Mouse (Mus musculus): ENCODE data around the gene Wfdc8. TPM values are rescaled to one million over a fixed set of nuclear protein-coding genes. Genes with fewer than 3 reads are reported as not detected.

Gene Wfdc8
- polyA plus RNA-seq, 1 experiment from 2014 or later, result not detected

GRCm38 (mm10) chr2:164562391-164563188 is 50.8 kb downstream of the Wfdc8 start, which contains the start of gene Wfdc2:
Gene Wfdc2, plus strand, starts transcription at chr2:164562413.
- Histone ChIP-seq H3K4me3 (peak within 1 kb of the TSS; percentile 59), H3K4me2 (peak within 1 kb of the TSS; percentile 90), H3K4me1 (peaks cover 22% of the 10 kb centered on the region), H3K9ac (peak within 1 kb of the TSS; percentile 82), H3K9me3 (no peaks in the 10 kb centered on the region), H3K27me3 (replicated peaks) (peaks cover 49% of the 10 kb centered on the region), H3K27ac (replicated peaks) (no peak within 1 kb of the TSS), H3K36me3 (no peaks in the 10 kb centered on the region)
- WGBS, result 6% methylated on average over 24 of the region's 24 CpGs
- no peak for ATAC-seq (ENCODE audit: extremely low read depth, insufficient number of reproducible peaks, low FRiP score, low TSS enrichment)

DNA sequence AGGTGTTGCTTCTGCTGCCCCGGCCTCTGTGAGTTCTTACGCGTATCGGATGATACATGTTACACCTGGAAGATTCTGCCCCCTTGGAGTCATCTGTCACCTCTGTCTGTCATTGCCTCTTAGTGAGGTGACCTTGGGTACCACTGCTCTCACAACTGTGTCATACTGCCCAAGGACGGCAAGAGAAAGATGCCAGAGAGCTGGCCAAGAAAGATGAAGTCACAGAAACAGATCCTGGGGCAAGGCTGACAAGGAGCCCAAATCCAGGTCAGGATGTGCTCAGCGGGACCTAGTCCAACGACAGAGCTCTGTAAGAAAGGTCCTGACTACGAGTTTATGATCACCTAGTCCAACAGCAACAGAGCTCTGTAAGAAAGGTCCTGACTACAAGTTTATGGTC is 53.3 kb downstream of the Wfdc8 start:
- WGBS, result 81% methylated on average over 8 of the region's 8 CpGs
- no peaks in the 10 kb centered on the region for H3K9me3 ChIP-seq
- H3K36me3 ChIP-seq, result no peaks in the 10 kb centered on the region
- peaks cover 22% of the 10 kb centered on the region for H3K4me1 ChIP-seq
- H3K27me3 ChIP-seq (replicated peaks), result peaks cover 47% of the 10 kb centered on the region
- no peak overlapping the region for H3K27ac ChIP-seq (replicated peaks)
- no peak overlapping the region for H3K4me2 ChIP-seq
- no peak for ATAC-seq (ENCODE audit: extremely low read depth, insufficient number of reproducible peaks, low FRiP score, low TSS enrichment)
- H3K4me3 ChIP-seq, result no peak overlapping the region
- H3K9ac ChIP-seq, result no peak overlapping the region

DNA sequence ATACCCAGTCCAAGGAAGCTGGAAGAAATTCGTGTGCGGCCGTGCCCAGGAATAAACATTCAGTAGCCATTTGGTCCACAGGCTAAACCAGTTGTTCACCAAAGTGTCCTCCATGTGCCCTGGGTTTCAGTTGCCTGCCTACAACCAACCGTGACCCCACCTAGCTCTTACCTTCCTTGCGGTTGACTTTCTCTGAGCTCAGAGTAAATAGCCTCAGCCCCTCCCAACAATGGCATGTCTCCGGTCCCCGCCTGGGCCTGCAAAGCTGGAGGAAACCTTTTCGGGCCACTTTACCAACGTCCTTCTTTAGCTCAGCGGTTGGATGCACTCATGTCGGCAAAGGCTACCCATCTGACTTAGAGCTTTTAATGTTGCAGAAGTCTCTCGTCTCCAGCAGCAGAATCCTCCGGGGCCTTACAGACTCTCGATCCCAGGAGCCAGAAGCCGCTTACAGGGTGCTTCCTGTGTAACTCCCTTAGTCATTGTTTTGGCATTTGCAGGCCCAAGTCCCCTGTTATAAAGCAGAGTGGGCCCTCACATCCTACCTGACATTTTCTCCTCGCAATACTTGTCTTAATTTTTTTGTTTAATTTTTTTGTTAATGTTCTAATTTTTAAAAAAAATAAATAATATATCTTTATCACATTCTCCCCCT is 54.3 kb downstream of the Wfdc8 start:
- H3K9me3 ChIP-seq, result no peaks in the 10 kb centered on the region
- H3K4me2 ChIP-seq, result peak overlapping the region; percentile 16; the same call in 1 of the 2 replicates
- 0 out of 2 replicates have a peak, but pooled peaks have one; percentile 37 for ATAC-seq (ENCODE audit: extremely low read depth, insufficient number of reproducible peaks, low FRiP score, low TSS enrichment)
- H3K9ac ChIP-seq, result no peak overlapping the region
- H3K4me1 ChIP-seq, result peaks cover 21% of the 10 kb centered on the region
- no peak overlapping the region for H3K27ac ChIP-seq (replicated peaks)
- no peaks in the 10 kb centered on the region for H3K36me3 ChIP-seq
- peaks cover 37% of the 10 kb centered on the region for H3K27me3 ChIP-seq (replicated peaks)
- H3K4me3 ChIP-seq, result no peak overlapping the region
- WGBS, result 36% methylated on average over 16 of the region's 16 CpGs

DNA sequence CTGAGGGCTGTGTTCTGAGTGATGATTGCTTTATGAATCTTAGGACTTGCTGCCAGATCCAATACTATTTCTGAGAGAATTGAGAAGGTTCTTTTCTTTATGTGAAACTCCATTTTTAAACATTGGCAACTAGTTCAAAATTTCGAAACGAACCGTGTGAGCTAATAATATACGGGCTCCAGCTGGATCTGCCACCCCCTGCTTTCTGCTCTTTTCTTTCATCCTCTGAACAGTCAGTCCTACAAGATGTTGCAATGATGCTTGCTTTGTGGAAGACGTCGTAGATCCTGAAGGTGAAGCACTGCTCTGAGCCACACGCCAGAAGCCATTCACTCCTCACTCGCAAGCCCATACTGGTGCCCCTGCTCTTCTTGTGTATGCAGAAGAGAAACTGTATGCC is 55.0 kb downstream of the Wfdc8 start:
- Histone ChIP-seq H3K27me3 (replicated peaks) (peaks cover 32% of the 10 kb centered on the region), H3K4me1 (peaks cover 16% of the 10 kb centered on the region), H3K9ac (no peak overlapping the region), H3K9me3 (no peaks in the 10 kb centered on the region), H3K4me2 (no peak overlapping the region), H3K27ac (replicated peaks) (no peak overlapping the region), H3K36me3 (no peaks in the 10 kb centered on the region), H3K4me3 (no peak overlapping the region)
- ATAC-seq (ENCODE audit: extremely low read depth, insufficient number of reproducible peaks, low FRiP score, low TSS enrichment), result no peak
- 80% methylated on average over 8 of the region's 8 CpGs for WGBS

DNA sequence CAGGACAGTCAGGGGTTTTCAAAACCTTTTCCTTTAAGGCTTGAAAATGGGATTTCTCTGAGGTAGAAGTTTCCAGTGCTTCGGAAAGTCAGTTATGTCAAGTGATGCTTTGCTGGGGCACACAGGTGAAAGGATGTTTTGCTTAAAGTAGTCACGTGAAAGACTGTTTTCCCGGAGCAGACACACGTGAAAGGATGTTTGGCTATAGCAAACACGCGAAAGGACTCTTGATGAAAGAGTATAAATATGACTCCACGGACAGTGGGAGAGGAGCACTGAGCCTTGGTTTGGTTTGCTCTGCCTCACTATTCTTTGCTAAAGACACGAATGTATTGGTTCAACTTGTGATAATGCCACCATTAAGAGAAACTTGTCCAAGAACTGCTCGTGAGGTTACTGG is 61.9 kb downstream of the Wfdc8 start:
- Histone ChIP-seq H3K4me2 (no peak overlapping the region), H3K4me1 (peaks cover 7% of the 10 kb centered on the region; the same call in 1 of the 2 replicates), H3K9ac (no peak overlapping the region), H3K9me3 (no peaks in the 10 kb centered on the region), H3K27me3 (replicated peaks) (peaks cover 18% of the 10 kb centered on the region), H3K36me3 (no peaks in the 10 kb centered on the region), H3K4me3 (no peak overlapping the region), H3K27ac (replicated peaks) (no peak overlapping the region)
- 81% methylated on average over 9 of the region's 9 CpGs for WGBS
- no peak for ATAC-seq (ENCODE audit: extremely low read depth, insufficient number of reproducible peaks, low FRiP score, low TSS enrichment)

DNA sequence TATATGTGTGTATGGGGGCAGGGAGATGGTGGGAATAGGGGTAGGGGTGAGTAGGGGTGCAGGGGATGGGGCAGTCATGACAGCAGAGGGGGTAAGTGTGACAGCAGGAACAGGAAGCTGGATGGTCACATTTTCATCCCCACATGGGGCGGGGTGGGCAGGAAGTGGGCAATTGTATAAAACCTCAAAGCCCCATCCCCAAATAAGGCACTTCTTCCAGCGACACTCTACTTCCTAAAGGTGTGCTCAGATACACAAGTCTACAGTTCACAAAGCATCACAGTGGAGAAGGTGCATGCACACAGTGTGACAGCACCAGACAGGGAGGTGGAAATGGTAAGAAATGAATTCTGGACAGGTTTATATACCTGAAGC is 62.5 kb downstream of the Wfdc8 start:
- no peaks in the 10 kb centered on the region for H3K36me3 ChIP-seq
- ATAC-seq (ENCODE audit: extremely low read depth, insufficient number of reproducible peaks, low FRiP score, low TSS enrichment), result no peak
- no peaks in the 10 kb centered on the region for H3K9me3 ChIP-seq

DNA sequence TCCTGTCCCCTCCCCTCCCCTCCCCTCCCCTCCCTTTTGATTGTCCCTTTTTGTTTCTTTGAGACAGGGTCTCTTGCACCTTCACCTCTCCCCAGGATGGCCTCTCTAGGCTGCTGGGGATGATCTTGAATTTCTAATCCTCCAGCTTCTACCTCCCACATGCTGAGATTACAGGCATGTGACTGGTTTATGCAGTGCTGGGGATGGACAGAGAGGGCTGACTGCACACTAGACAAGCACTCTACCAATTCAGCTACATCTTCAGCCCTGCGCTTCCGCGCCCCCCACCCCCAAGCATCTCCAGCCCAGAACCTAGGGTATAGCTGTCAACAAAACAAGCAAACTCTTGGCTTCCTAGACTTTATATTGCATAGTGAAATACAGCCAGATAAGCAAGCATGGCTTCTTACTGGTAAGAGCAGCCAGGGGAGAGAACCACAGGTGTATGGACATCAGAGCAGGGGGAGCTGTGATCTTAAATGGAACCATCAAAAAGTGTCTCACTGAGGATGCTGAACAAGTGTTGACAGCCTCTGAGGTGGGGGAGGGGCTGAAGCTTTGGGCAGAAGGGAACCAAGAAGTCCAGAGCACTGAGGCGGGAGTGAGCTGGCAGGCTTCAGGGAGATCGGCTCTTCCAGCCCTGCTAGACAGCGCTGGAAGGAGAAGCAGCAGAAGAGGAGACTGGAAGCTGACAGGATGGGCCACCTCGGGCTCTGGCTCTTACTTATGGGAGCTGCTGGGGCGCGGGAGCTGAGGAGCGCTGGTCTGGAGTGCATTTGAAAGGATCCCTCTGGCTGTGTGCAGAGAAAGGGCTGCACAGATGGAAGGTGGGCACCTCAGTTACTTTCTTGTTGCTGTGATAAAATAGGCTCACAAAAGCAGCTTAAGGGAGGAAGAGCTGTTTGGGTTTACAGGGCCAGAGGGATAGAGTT is 63.2 kb downstream of the Wfdc8 start:
- peaks cover 18% of the 10 kb centered on the region for H3K27me3 ChIP-seq (replicated peaks)

More for the DNA sequence above, 62.5 kb downstream of the Wfdc8 start:
- no peak overlapping the region for H3K4me3 ChIP-seq
- H3K4me2 ChIP-seq, result no peak overlapping the region
- H3K27ac ChIP-seq (replicated peaks), result no peak overlapping the region
- WGBS, result 71% methylated on average over 2 of the region's 2 CpGs
- peaks cover 18% of the 10 kb centered on the region for H3K27me3 ChIP-seq (replicated peaks)
- H3K9ac ChIP-seq, result no peak overlapping the region
- peaks cover 7% of the 10 kb centered on the region; the same call in 1 of the 2 replicates for H3K4me1 ChIP-seq

GRCm38 (mm10) chr2:164549338-164549737 is 64.1 kb downstream of the Wfdc8 start:
- 40% methylated on average over 4 of the region's 4 CpGs for WGBS
- Histone ChIP-seq H3K36me3 (no peaks in the 10 kb centered on the region), H3K4me2 (no peak overlapping the region), H3K27me3 (replicated peaks) (peaks cover 18% of the 10 kb centered on the region), H3K27ac (replicated peaks) (no peak overlapping the region), H3K9ac (no peak overlapping the region), H3K4me1 (peaks cover 7% of the 10 kb centered on the region; the same call in 1 of the 2 replicates), H3K4me3 (no peak overlapping the region), H3K9me3 (no peaks in the 10 kb centered on the region)
- no peak for ATAC-seq (ENCODE audit: extremely low read depth, insufficient number of reproducible peaks, low FRiP score, low TSS enrichment)

More for the DNA sequence above, 63.2 kb downstream of the Wfdc8 start:
- Histone ChIP-seq H3K27ac (replicated peaks) (no peak overlapping the region), H3K4me1 (peaks cover 7% of the 10 kb centered on the region; the same call in 1 of the 2 replicates), H3K9me3 (no peaks in the 10 kb centered on the region), H3K4me3 (no peak overlapping the region), H3K4me2 (no peak overlapping the region), H3K9ac (peak overlapping the region; percentile 0; the same call in 1 of the 2 replicates), H3K36me3 (no peaks in the 10 kb centered on the region)
- no peak for ATAC-seq (ENCODE audit: extremely low read depth, insufficient number of reproducible peaks, low FRiP score, low TSS enrichment)
- 17% methylated on average over 10 of the region's 10 CpGs for WGBS

Other genes starting within 250 kb of the Wfdc8 start
- gene Slpi, start 224.5 kb downstream of the Wfdc8 start, polyA plus RNA-seq (2015; fragmentation: Nextera tagmentation; extraction: Ambion mirVana), result 0.90 and 1.8 TPM in 2 replicates
- 0.21 and 0.23 TPM in 2 replicates for gene Rbpjl, start 210.5 kb downstream of the Wfdc8 start, polyA plus RNA-seq (2015; fragmentation: Nextera tagmentation; extraction: Ambion mirVana)
- gene Matn4, start 208.5 kb downstream of the Wfdc8 start, polyA plus RNA-seq (2015; fragmentation: Nextera tagmentation; extraction: Ambion mirVana), result 5.2 and 7.7 TPM in 2 replicates
- gene Sdc4, start 169.7 kb downstream of the Wfdc8 start, polyA plus RNA-seq (2015; fragmentation: Nextera tagmentation; extraction: Ambion mirVana), result 36.6 and 46.5 TPM in 2 replicates
- 37.2 and 43.0 TPM in 2 replicates for gene Sys1, start 156.7 kb downstream of the Wfdc8 start, polyA plus RNA-seq (2015; fragmentation: Nextera tagmentation; extraction: Ambion mirVana)
- 8.7 and 11.7 TPM in 2 replicates for gene Gm20458, start 152.7 kb downstream of the Wfdc8 start, polyA plus RNA-seq (2015; fragmentation: Nextera tagmentation; extraction: Ambion mirVana)
- gene Trp53tg5, start 139.9 kb downstream of the Wfdc8 start, polyA plus RNA-seq (2015; fragmentation: Nextera tagmentation; extraction: Ambion mirVana), result not detected in 2 replicates
- gene Dbndd2, start 127.5 kb downstream of the Wfdc8 start, polyA plus RNA-seq (2015; fragmentation: Nextera tagmentation; extraction: Ambion mirVana), result 8.9 and 17.9 TPM in 2 replicates
- gene Pigt, start 116.1 kb downstream of the Wfdc8 start, polyA plus RNA-seq (2015; fragmentation: Nextera tagmentation; extraction: Ambion mirVana), result 53.0 and 54.5 TPM in 2 replicates
- 11.1 and 12.7 TPM in 2 replicates for gene Wfdc2, start 51.2 kb downstream of the Wfdc8 start, polyA plus RNA-seq (2015; fragmentation: Nextera tagmentation; extraction: Ambion mirVana)
- gene Spint3, start 40.2 kb downstream of the Wfdc8 start, polyA plus RNA-seq (2015; fragmentation: Nextera tagmentation; extraction: Ambion mirVana), result not detected in 2 replicates
- gene Wfdc6a, start 28.2 kb downstream of the Wfdc8 start, polyA plus RNA-seq (2015; fragmentation: Nextera tagmentation; extraction: Ambion mirVana), result 0.44 TPM in 1 of 2 replicates, not detected in the other
- not detected in 2 replicates for gene Eppin, start 20.0 kb downstream of the Wfdc8 start, polyA plus RNA-seq (2015; fragmentation: Nextera tagmentation; extraction: Ambion mirVana)
- gene Wfdc6b, start 104 bp downstream of the Wfdc8 start, polyA plus RNA-seq (2015; fragmentation: Nextera tagmentation; extraction: Ambion mirVana), result not detected in 2 replicates
- not detected in 2 replicates for gene Wfdc16, start 25.2 kb upstream of the Wfdc8 start, polyA plus RNA-seq (2015; fragmentation: Nextera tagmentation; extraction: Ambion mirVana)
- gene Wfdc10, start 42.4 kb upstream of the Wfdc8 start, polyA plus RNA-seq (2015; fragmentation: Nextera tagmentation; extraction: Ambion mirVana), result not detected in 2 replicates
- not detected in 2 replicates for gene Wfdc9, start 43.0 kb upstream of the Wfdc8 start, polyA plus RNA-seq (2015; fragmentation: Nextera tagmentation; extraction: Ambion mirVana)
- not detected in 2 replicates for gene Wfdc11, start 60.5 kb upstream of the Wfdc8 start, polyA plus RNA-seq (2015; fragmentation: Nextera tagmentation; extraction: Ambion mirVana)
- not detected in 2 replicates for gene Wfdc13, start 71.5 kb upstream of the Wfdc8 start, polyA plus RNA-seq (2015; fragmentation: Nextera tagmentation; extraction: Ambion mirVana)
- gene Spint4, start 84.9 kb upstream of the Wfdc8 start, polyA plus RNA-seq (2015; fragmentation: Nextera tagmentation; extraction: Ambion mirVana), result not detected in 2 replicates
- gene Spint5, start 101.7 kb upstream of the Wfdc8 start, polyA plus RNA-seq (2015; fragmentation: Nextera tagmentation; extraction: Ambion mirVana), result not detected in 2 replicates
- 0.27 and 0.28 TPM in 2 replicates for gene Wfdc3, start 132.3 kb upstream of the Wfdc8 start, polyA plus RNA-seq (2015; fragmentation: Nextera tagmentation; extraction: Ambion mirVana)
- 55.0 and 56.9 TPM in 2 replicates for gene Dnttip1, start 132.4 kb upstream of the Wfdc8 start, polyA plus RNA-seq (2015; fragmentation: Nextera tagmentation; extraction: Ambion mirVana)
- 434 and 464 TPM in 2 replicates for gene Ube2c, start 156.3 kb upstream of the Wfdc8 start, polyA plus RNA-seq (2015; fragmentation: Nextera tagmentation; extraction: Ambion mirVana)
- 1.0 and 3.8 TPM in 2 replicates for gene Tnnc2, start 166.3 kb upstream of the Wfdc8 start, polyA plus RNA-seq (2015; fragmentation: Nextera tagmentation; extraction: Ambion mirVana)
- 26.7 and 31.8 TPM in 2 replicates for gene Snx21, start 172.2 kb upstream of the Wfdc8 start, polyA plus RNA-seq (2015; fragmentation: Nextera tagmentation; extraction: Ambion mirVana)
- 12.0 and 18.0 TPM in 2 replicates for gene Acot8, start 191.3 kb upstream of the Wfdc8 start, polyA plus RNA-seq (2015; fragmentation: Nextera tagmentation; extraction: Ambion mirVana)
- gene Zswim3, start 191.5 kb upstream of the Wfdc8 start, polyA plus RNA-seq (2015; fragmentation: Nextera tagmentation; extraction: Ambion mirVana), result 5.0 and 5.4 TPM in 2 replicates
- 8.7 and 9.0 TPM in 2 replicates for gene Zswim1, start 209.1 kb upstream of the Wfdc8 start, polyA plus RNA-seq (2015; fragmentation: Nextera tagmentation; extraction: Ambion mirVana)
- gene Spata25, start 214.9 kb upstream of the Wfdc8 start, polyA plus RNA-seq (2015; fragmentation: Nextera tagmentation; extraction: Ambion mirVana), result not detected in 2 replicates
- 171 and 180 TPM in 2 replicates for gene Ctsa, start 219.2 kb upstream of the Wfdc8 start, polyA plus RNA-seq (2015; fragmentation: Nextera tagmentation; extraction: Ambion mirVana)
- gene Neurl2, start 219.8 kb upstream of the Wfdc8 start, polyA plus RNA-seq (2015; fragmentation: Nextera tagmentation; extraction: Ambion mirVana), result 44.5 and 46.7 TPM in 2 replicates
- 11.8 and 14.9 TPM in 2 replicates for gene Pltp, start 244.1 kb upstream of the Wfdc8 start, polyA plus RNA-seq (2015; fragmentation: Nextera tagmentation; extraction: Ambion mirVana)